Mouse (Mus musculus): ENCODE measurements around the gene Pde2a. TPM values are rescaled to one million over a fixed set of nuclear protein-coding genes. Genes with fewer than 3 reads are reported as not detected.

Pde2a gene
- polyA plus RNA-seq, 1 experiment = 2.9 TPM

- Histone ChIP-seq H3K9me3 (replicated peaks; ENCODE audit: control insufficient read depth, insufficient read depth, low read length, poor library complexity, severe bottlenecking) (no peaks in the 10 kb centered on the region), H3K36me3 (ENCODE audit: control insufficient read depth, insufficient read depth, low read length, poor library complexity, severe bottlenecking) (no peaks in the 10 kb centered on the region), H3K27me3 (ENCODE audit: control insufficient read depth, insufficient read depth, low read length, poor library complexity, severe bottlenecking) (no peaks in the 10 kb centered on the region), H3K27ac (ENCODE audit: insufficient read depth, low read length) (no peak overlapping the region), H3K9ac (ENCODE audit: low read depth, poor library complexity, severe bottlenecking) (no peak overlapping the region), H3K4me3 (ENCODE audit: low read depth, low read length) (no peak overlapping the region), H3K4me1 (ENCODE audit: control insufficient read depth, insufficient read depth, low read length) (no peaks in the 10 kb centered on the region)
- no peak for TF ChIP-seq EP300 (IDR thresholded peaks at IDR 0.05; ENCODE audit: insufficient read depth, low read depth, low read length)
- TF ChIP-seq POLR2A (IDR thresholded peaks at IDR 0.05; ENCODE audit: insufficient read depth, low read length) = no peak
- TF ChIP-seq CTCF (IDR thresholded peaks at IDR 0.05; ENCODE audit: low read depth, low read length) = no peak
Observed at GRCm38 (mm10) chr7:101479841-101480240, 58.4 kb downstream of the Pde2a start.

GRCm38 (mm10) chr7:101480671-101481070 lies 59.2 kb downstream of the Pde2a start:
- Histone ChIP-seq H3K27ac (ENCODE audit: insufficient read depth, low read length) (no peak overlapping the region), H3K27me3 (ENCODE audit: control insufficient read depth, insufficient read depth, low read length, poor library complexity, severe bottlenecking) (no peaks in the 10 kb centered on the region), H3K9ac (ENCODE audit: low read depth, poor library complexity, severe bottlenecking) (no peak overlapping the region), H3K36me3 (ENCODE audit: control insufficient read depth, insufficient read depth, low read length, poor library complexity, severe bottlenecking) (no peaks in the 10 kb centered on the region), H3K4me3 (ENCODE audit: low read depth, low read length) (no peak overlapping the region), H3K4me1 (ENCODE audit: control insufficient read depth, insufficient read depth, low read length) (no peaks in the 10 kb centered on the region), H3K9me3 (replicated peaks; ENCODE audit: control insufficient read depth, insufficient read depth, low read length, poor library complexity, severe bottlenecking) (no peaks in the 10 kb centered on the region)
- TF ChIP-seq EP300 (IDR thresholded peaks at IDR 0.05; ENCODE audit: insufficient read depth, low read depth, low read length) (no peak), CTCF (IDR thresholded peaks at IDR 0.05; ENCODE audit: low read depth, low read length) (no peak), POLR2A (IDR thresholded peaks at IDR 0.05; ENCODE audit: insufficient read depth, low read length) (no peak)

GRCm38 (mm10) chr7:101481872-101482498 lies 60.5 kb downstream of the Pde2a start:
- TF ChIP-seq EP300 (IDR thresholded peaks at IDR 0.05; ENCODE audit: insufficient read depth, low read depth, low read length) = no peak
- no peak for TF ChIP-seq POLR2A (IDR thresholded peaks at IDR 0.05; ENCODE audit: insufficient read depth, low read length)
- no peak for TF ChIP-seq CTCF (IDR thresholded peaks at IDR 0.05; ENCODE audit: low read depth, low read length)
- Histone ChIP-seq H3K36me3 (ENCODE audit: control insufficient read depth, insufficient read depth, low read length, poor library complexity, severe bottlenecking) (no peaks in the 10 kb centered on the region), H3K4me3 (ENCODE audit: low read depth, low read length) (no peak overlapping the region), H3K4me1 (ENCODE audit: control insufficient read depth, insufficient read depth, low read length) (no peaks in the 10 kb centered on the region), H3K9ac (ENCODE audit: low read depth, poor library complexity, severe bottlenecking) (no peak overlapping the region), H3K27me3 (ENCODE audit: control insufficient read depth, insufficient read depth, low read length, poor library complexity, severe bottlenecking) (no peaks in the 10 kb centered on the region), H3K27ac (ENCODE audit: insufficient read depth, low read length) (no peak overlapping the region), H3K9me3 (replicated peaks; ENCODE audit: control insufficient read depth, insufficient read depth, low read length, poor library complexity, severe bottlenecking) (no peaks in the 10 kb centered on the region)

- no peaks in the 10 kb centered on the region for H3K9me3 ChIP-seq (replicated peaks; ENCODE audit: control insufficient read depth, insufficient read depth, low read length, poor library complexity, severe bottlenecking)
- no peak overlapping the region for H3K9ac ChIP-seq (ENCODE audit: low read depth, poor library complexity, severe bottlenecking)
- H3K36me3 ChIP-seq (ENCODE audit: control insufficient read depth, insufficient read depth, low read length, poor library complexity, severe bottlenecking) = no peaks in the 10 kb centered on the region
- H3K27ac ChIP-seq (ENCODE audit: insufficient read depth, low read length) = no peak overlapping the region
- no peaks in the 10 kb centered on the region for H3K4me1 ChIP-seq (ENCODE audit: control insufficient read depth, insufficient read depth, low read length)
- H3K27me3 ChIP-seq (ENCODE audit: control insufficient read depth, insufficient read depth, low read length, poor library complexity, severe bottlenecking) = no peaks in the 10 kb centered on the region
- H3K4me3 ChIP-seq (ENCODE audit: low read depth, low read length) = no peak overlapping the region
- no peak for TF ChIP-seq POLR2A (IDR thresholded peaks at IDR 0.05; ENCODE audit: insufficient read depth, low read length)
- no peak for TF ChIP-seq CTCF (IDR thresholded peaks at IDR 0.05; ENCODE audit: low read depth, low read length)
- TF ChIP-seq EP300 (IDR thresholded peaks at IDR 0.05; ENCODE audit: insufficient read depth, low read depth, low read length) = no peak
Observed at GRCm38 (mm10) chr7:101482499-101483081, 61.1 kb downstream of the Pde2a start.

- Histone ChIP-seq H3K4me3 (ENCODE audit: low read depth, low read length) (no peak overlapping the region), H3K4me1 (ENCODE audit: control insufficient read depth, insufficient read depth, low read length) (no peaks in the 10 kb centered on the region), H3K9me3 (replicated peaks; ENCODE audit: control insufficient read depth, insufficient read depth, low read length, poor library complexity, severe bottlenecking) (no peaks in the 10 kb centered on the region), H3K27ac (ENCODE audit: insufficient read depth, low read length) (no peak overlapping the region), H3K27me3 (ENCODE audit: control insufficient read depth, insufficient read depth, low read length, poor library complexity, severe bottlenecking) (no peaks in the 10 kb centered on the region), H3K36me3 (ENCODE audit: control insufficient read depth, insufficient read depth, low read length, poor library complexity, severe bottlenecking) (no peaks in the 10 kb centered on the region), H3K9ac (ENCODE audit: low read depth, poor library complexity, severe bottlenecking) (no peak overlapping the region)
- TF ChIP-seq CTCF (IDR thresholded peaks at IDR 0.05; ENCODE audit: low read depth, low read length) (no peak), POLR2A (IDR thresholded peaks at IDR 0.05; ENCODE audit: insufficient read depth, low read length) (no peak), EP300 (IDR thresholded peaks at IDR 0.05; ENCODE audit: insufficient read depth, low read depth, low read length) (no peak)
Observed at GRCm38 (mm10) chr7:101483498-101484115, 62.1 kb downstream of the Pde2a start.

GRCm38 (mm10) chr7:101487102-101487501 lies 65.6 kb downstream of the Pde2a start:
- Histone ChIP-seq H3K4me3 (ENCODE audit: low read depth, low read length) (no peak overlapping the region), H3K9me3 (replicated peaks; ENCODE audit: control insufficient read depth, insufficient read depth, low read length, poor library complexity, severe bottlenecking) (no peaks in the 10 kb centered on the region), H3K27me3 (ENCODE audit: control insufficient read depth, insufficient read depth, low read length, poor library complexity, severe bottlenecking) (no peaks in the 10 kb centered on the region), H3K4me1 (ENCODE audit: control insufficient read depth, insufficient read depth, low read length) (no peaks in the 10 kb centered on the region), H3K9ac (ENCODE audit: low read depth, poor library complexity, severe bottlenecking) (no peak overlapping the region), H3K27ac (ENCODE audit: insufficient read depth, low read length) (no peak overlapping the region), H3K36me3 (ENCODE audit: control insufficient read depth, insufficient read depth, low read length, poor library complexity, severe bottlenecking) (no peaks in the 10 kb centered on the region)
- TF ChIP-seq EP300 (IDR thresholded peaks at IDR 0.05; ENCODE audit: insufficient read depth, low read depth, low read length) (no peak), CTCF (IDR thresholded peaks at IDR 0.05; ENCODE audit: low read depth, low read length) (no peak), POLR2A (IDR thresholded peaks at IDR 0.05; ENCODE audit: insufficient read depth, low read length) (no peak)

Measured in ES-Bruce4 (cell line).